Mouse (Mus musculus): ENCODE results near the gene Mier3.

- TF ChIP-seq CTCF (IDR thresholded peaks at IDR 0.05; ENCODE audit: low read depth, low read length), result no peak
- TF ChIP-seq GATA1 (IDR thresholded peaks at IDR 0.05; ENCODE audit: borderline replicate concordance, low read length), result no peak
- no peak for TF ChIP-seq POLR2AphosphoS5 (IDR thresholded peaks at IDR 0.05; ENCODE audit: insufficient replicate concordance, low read depth, low read length)
- TF ChIP-seq TAL1 (conservative IDR thresholded peaks at IDR 0.05; ENCODE audit: low read depth, low read length), result no peak
Measured at GRCm38 (mm10) chr13:111755377-111755776, 74.6 kb downstream of the Mier3 start.

Data from G1E (cell line).